Mouse (Mus musculus) heart, postnatal 0 days (tissue): Measurements from ENCODE around the gene Hdac4.

Source experiments
- CTCF ChIP-seq: IDR thresholded peaks from 2 replicates; pipeline ENCODE4 v1.5.1; 2016; ENCODE audit warnings: antibody characterized with exemption, control low read depth, low read depth
- EP300 ChIP-seq: IDR thresholded peaks from 2 replicates; pipeline ENCODE4 v1.6.1; 2016; ENCODE audit warnings: antibody characterized with exemption, low read depth

GRCm38 (mm10) chr1:92136362-92136761 lies 59.1 kb downstream of the Hdac4 start:
- TF ChIP-seq EP300, result no peak
- no peak for TF ChIP-seq CTCF
